Mouse (Mus musculus) thymus, adult 2 months (tissue): ENCODE measurements around the gene Zfp618. TPM values are rescaled to one million over a fixed set of nuclear protein-coding genes. Genes with fewer than 3 reads are reported as not detected.

Experiments used
- DNase-seq: peaks from one replicate; pipeline ENCODE4 v3.0.0; 2021
- H3K27ac ChIP-seq: fragments of 200-500 bp; 2 replicates; pipeline ENCODE4 v1.5.1; 2012; ENCODE audit warnings: low read length, control low read depth; ENCODE audit not compliant: control insufficient read depth, insufficient read depth
- H3K27me3 ChIP-seq: fragments of 200-500 bp; 2 replicates; pipeline ENCODE4 v1.6.1; 2012; ENCODE audit warnings: mild to moderate bottlenecking, low read length, moderate library complexity, mixed read lengths; ENCODE audit not compliant: control insufficient read depth, insufficient read depth
- H3K36me3 ChIP-seq: fragments of 200-500 bp; 2 replicates; pipeline ENCODE4 v1.6.1; 2012; ENCODE audit warnings: mild to moderate bottlenecking, low read length, moderate library complexity; ENCODE audit not compliant: control insufficient read depth, insufficient read depth
- H3K4me1 ChIP-seq: fragments of 200-500 bp; replicated peaks from 2 replicates; pipeline ENCODE4 v1.6.1; 2012; ENCODE audit warnings: low read length; ENCODE audit not compliant: control insufficient read depth, insufficient read depth
- H3K4me3 ChIP-seq: fragments of 200-500 bp; 2 replicates; pipeline ENCODE4 v1.5.1; 2012; ENCODE audit warnings: mild to moderate bottlenecking, low read length, control low read depth, moderate library complexity; ENCODE audit not compliant: control insufficient read depth, insufficient read depth
- CTCF ChIP-seq: fragments of 200-500 bp; IDR thresholded peaks from 2 replicates; pipeline ENCODE4 v1.5.1; 2012; ENCODE audit warnings: mild to moderate bottlenecking, control low read depth, low read length, moderate library complexity, borderline replicate concordance; ENCODE audit not compliant: control insufficient read depth, poor library complexity, insufficient read depth; ENCODE audit errors: extremely low read depth
- POLR2A ChIP-seq: fragments of 200-500 bp; IDR thresholded peaks from 2 replicates; pipeline ENCODE4 v1.6.1; 2012; ENCODE audit warnings: mild to moderate bottlenecking, low read length, control low read depth, moderate library complexity; ENCODE audit not compliant: control insufficient read depth, poor library complexity, insufficient read depth; ENCODE audit errors: extremely low read depth
- WGBS: fragments of 180-500 bp; shearing (Covaris S2); methylation state at CpG from one replicate; pipeline ENCODE4 v1.1.7; 2018; 5-methylcytosine and 5-hydroxymethylcytosine counted together
- polyA plus RNA-seq: library from polyadenylated mRNA; depleted of rRNA; stranded (reverse); fragments of >200 nt; gene quantifications from 2 replicates; pipeline ENCODE4 v1.2.3, GENCODE M21; 2012; rRNA removed

Gene Zfp618
- polyA plus RNA-seq = 1.1 and 1.9 TPM in 2 replicates

GRCm38 (mm10) chr4:62965497-62966302 lies at the start of gene Zfp618:
Zfp618 (plus strand) TSS chr4:62965573.
- no peaks in the 10 kb centered on the region for H3K36me3 ChIP-seq
- H3K27ac ChIP-seq = no peak within 1 kb of the TSS
- peak; percentile 13 for DNase-seq
- H3K27me3 ChIP-seq = peaks cover 4% of the 10 kb centered on the region; the same call in 1 of the 2 replicates
- WGBS = 10% methylated on average over 81 of the region's 86 CpGs
- H3K4me1 ChIP-seq = 0 out of 2 replicates have a peak, but pooled peaks cover 2% of the 10 kb centered on the region
- H3K4me3 ChIP-seq = peak within 1 kb of the TSS; percentile 35
- no peak for TF ChIP-seq CTCF
- TF ChIP-seq POLR2A = no peak

GRCm38 (mm10) chr4:62917056-62917455 lies 48.3 kb upstream of the Zfp618 start:
- no peak overlapping the region for H3K4me3 ChIP-seq
- 100% methylated on average over 8 of the region's 8 CpGs for WGBS
- no peaks in the 10 kb centered on the region for H3K4me1 ChIP-seq

GRCm38 (mm10) chr4:62933798-62934197 lies 31.6 kb upstream of the Zfp618 start:
- DNase-seq = peak; percentile 5
- Histone ChIP-seq H3K27me3 (no peaks in the 10 kb centered on the region), H3K36me3 (no peaks in the 10 kb centered on the region), H3K4me3 (no peak overlapping the region), H3K4me1 (no peaks in the 10 kb centered on the region), H3K27ac (no peak overlapping the region)
- 88% methylated on average over 4 of the region's 4 CpGs for WGBS
- no peak for TF ChIP-seq POLR2A
- TF ChIP-seq CTCF = no peak

More at GRCm38 (mm10) chr4:62917056-62917455, 48.3 kb upstream of the Zfp618 start:
- DNase-seq = no peak
- H3K27me3 ChIP-seq = no peaks in the 10 kb centered on the region
- H3K27ac ChIP-seq = no peak overlapping the region
- no peak for TF ChIP-seq POLR2A
- no peak for TF ChIP-seq CTCF
- no peaks in the 10 kb centered on the region for H3K36me3 ChIP-seq

- H3K27me3 ChIP-seq = no peaks in the 10 kb centered on the region
- no peaks in the 10 kb centered on the region for H3K36me3 ChIP-seq
- no peak overlapping the region for H3K27ac ChIP-seq
- DNase-seq = no peak
- TF ChIP-seq POLR2A = no peak
- WGBS = 91% methylated on average over 11 of the region's 11 CpGs
- no peak overlapping the region for H3K4me3 ChIP-seq
- no peaks in the 10 kb centered on the region for H3K4me1 ChIP-seq
Measured at GRCm38 (mm10) chr4:62935589-62936218, 29.7 kb upstream of the Zfp618 start.

GRCm38 (mm10) chr4:62941961-62942892 lies 23.1 kb upstream of the Zfp618 start:
- no peaks in the 10 kb centered on the region for H3K36me3 ChIP-seq

GRCm38 (mm10) chr4:62944326-62944879 lies 21.0 kb upstream of the Zfp618 start:
- Histone ChIP-seq H3K36me3 (no peaks in the 10 kb centered on the region), H3K4me3 (no peak overlapping the region), H3K27me3 (no peaks in the 10 kb centered on the region), H3K4me1 (no peaks in the 10 kb centered on the region), H3K27ac (no peak overlapping the region)
- WGBS = 69% methylated on average over 4 of the region's 4 CpGs
- TF ChIP-seq CTCF (no peak), POLR2A (no peak)
- peak; percentile 9 for DNase-seq

More at GRCm38 (mm10) chr4:62941961-62942892, 23.1 kb upstream of the Zfp618 start:
- Histone ChIP-seq H3K27me3 (no peaks in the 10 kb centered on the region), H3K4me1 (no peaks in the 10 kb centered on the region), H3K4me3 (no peak overlapping the region), H3K27ac (no peak overlapping the region)
- WGBS = 84% methylated on average over 14 of the region's 14 CpGs
- TF ChIP-seq CTCF (no peak), POLR2A (no peak)
- no peak for DNase-seq
